Mouse (Mus musculus): Measurements from ENCODE around the gene Tlx2. TPM values are rescaled to one million over a fixed set of nuclear protein-coding genes. Genes with fewer than 3 reads are reported as not detected.
A peak's percentile ranks its signal among the peaks of the same experiment; 100 is the strongest.

The Tlx2 gene
- total and polyA plus RNA-seq, 3 experiments = not detected

- H3K4me3 ChIP-seq (ENCODE audit: low read depth, low read length) = no peak overlapping the region
- peaks cover 38% of the 10 kb centered on the region for H3K36me3 ChIP-seq (replicated peaks)
- ATAC-seq (ENCODE audit: extremely low read depth, insufficient number of reproducible peaks, low FRiP score, poor library complexity, severe bottlenecking) = no peak
- no peaks in the 10 kb centered on the region for H3K9me3 ChIP-seq (replicated peaks)
- DNase-seq (ENCODE audit: low spot score) = no peak
- H3K27me3 ChIP-seq (ENCODE audit: insufficient read depth, low read length) = peaks cover 43% of the 10 kb centered on the region
- peaks cover 14% of the 10 kb centered on the region for H3K4me1 ChIP-seq (ENCODE audit: insufficient read depth, low read depth, low read length)
- TF ChIP-seq GATA2 (IDR thresholded peaks at IDR 0.05; ENCODE audit: borderline replicate concordance, low read depth, low read length) (no peak), CTCF (IDR thresholded peaks at IDR 0.05; ENCODE audit: low read depth, low read length) (no peak), TAL1 (conservative IDR thresholded peaks at IDR 0.05; ENCODE audit: low read depth, low read length) (no peak), GATA1 (IDR thresholded peaks at IDR 0.05; ENCODE audit: borderline replicate concordance, low read length) (no peak), POLR2AphosphoS5 (IDR thresholded peaks at IDR 0.05; ENCODE audit: insufficient replicate concordance, low read depth, low read length) (no peak)
Observed at GRCm38 (mm10) chr6:83084477-83084876, 14.4 kb upstream of the Tlx2 start.

DNA sequence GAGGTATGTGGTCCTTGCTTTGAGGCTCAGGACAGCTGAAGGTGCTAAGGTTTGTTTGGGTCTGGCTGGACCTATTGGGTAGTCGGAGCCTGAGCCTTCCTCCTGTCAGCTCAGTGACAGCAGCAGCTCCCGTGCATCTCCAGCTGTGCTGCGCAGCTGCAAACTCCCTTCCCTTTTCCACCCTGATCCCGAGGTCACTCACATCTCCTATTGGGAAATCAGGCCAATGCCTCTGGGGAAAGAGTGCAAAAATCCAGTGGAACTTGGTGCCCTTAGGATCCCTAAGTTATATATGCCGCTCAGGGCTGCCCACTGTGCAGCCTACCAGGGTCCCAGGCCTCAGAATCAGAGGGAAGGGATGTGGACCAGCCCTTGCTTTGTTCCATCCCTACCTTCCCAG lies 13.4 kb upstream of the Tlx2 start:
- no peak for ATAC-seq (ENCODE audit: extremely low read depth, insufficient number of reproducible peaks, low FRiP score, poor library complexity, severe bottlenecking)

GRCm38 (mm10) chr6:83080210-83080609 lies 10.1 kb upstream of the Tlx2 start:
- DNase-seq (ENCODE audit: low spot score) (no peak), ATAC-seq (ENCODE audit: extremely low read depth, insufficient number of reproducible peaks, low FRiP score, poor library complexity, severe bottlenecking) (no peak)
- H3K36me3 ChIP-seq (replicated peaks) = peaks cover 44% of the 10 kb centered on the region
- H3K27me3 ChIP-seq (ENCODE audit: insufficient read depth, low read length) = peaks cover 8% of the 10 kb centered on the region
- H3K4me3 ChIP-seq (ENCODE audit: low read depth, low read length) = no peak overlapping the region
- no peaks in the 10 kb centered on the region for H3K9me3 ChIP-seq (replicated peaks)
- H3K4me1 ChIP-seq (ENCODE audit: insufficient read depth, low read depth, low read length) = peaks cover 29% of the 10 kb centered on the region
- no peak for TF ChIP-seq CTCF (IDR thresholded peaks at IDR 0.05; ENCODE audit: low read depth, low read length)

More for the DNA sequence above, 13.4 kb upstream of the Tlx2 start:
- Histone ChIP-seq H3K9me3 (replicated peaks) (no peaks in the 10 kb centered on the region), H3K4me3 (ENCODE audit: low read depth, low read length) (no peak overlapping the region), H3K4me1 (ENCODE audit: insufficient read depth, low read depth, low read length) (peaks cover 23% of the 10 kb centered on the region), H3K36me3 (replicated peaks) (peaks cover 44% of the 10 kb centered on the region), H3K27me3 (ENCODE audit: insufficient read depth, low read length) (peaks cover 36% of the 10 kb centered on the region)
- no peak for DNase-seq (ENCODE audit: low spot score)
- no peak for TF ChIP-seq GATA1 (IDR thresholded peaks at IDR 0.05; ENCODE audit: borderline replicate concordance, low read length)
- no peak for TF ChIP-seq CTCF (IDR thresholded peaks at IDR 0.05; ENCODE audit: low read depth, low read length)
- no peak for TF ChIP-seq TAL1 (conservative IDR thresholded peaks at IDR 0.05; ENCODE audit: low read depth, low read length)
- TF ChIP-seq POLR2AphosphoS5 (IDR thresholded peaks at IDR 0.05; ENCODE audit: insufficient replicate concordance, low read depth, low read length) = no peak

GRCm38 (mm10) chr6:83078324-83078858 lies 8.3 kb upstream of the Tlx2 start:
- TF ChIP-seq POLR2AphosphoS5 (IDR thresholded peaks at IDR 0.05; ENCODE audit: insufficient replicate concordance, low read depth, low read length) (no peak), GATA2 (IDR thresholded peaks at IDR 0.05; ENCODE audit: borderline replicate concordance, low read depth, low read length) (no peak), CTCF (IDR thresholded peaks at IDR 0.05; ENCODE audit: low read depth, low read length) (no peak), GATA1 (IDR thresholded peaks at IDR 0.05; ENCODE audit: borderline replicate concordance, low read length) (no peak), TAL1 (conservative IDR thresholded peaks at IDR 0.05; ENCODE audit: low read depth, low read length) (no peak)
- peaks cover 3% of the 10 kb centered on the region for H3K27me3 ChIP-seq (ENCODE audit: insufficient read depth, low read length)
- DNase-seq (ENCODE audit: low spot score) (peak; percentile 99), ATAC-seq (ENCODE audit: extremely low read depth, insufficient number of reproducible peaks, low FRiP score, poor library complexity, severe bottlenecking) (peak; percentile 50; the same call in 1 of the 2 replicates)
- peaks cover 26% of the 10 kb centered on the region for H3K4me1 ChIP-seq (ENCODE audit: insufficient read depth, low read depth, low read length)
- peaks cover 42% of the 10 kb centered on the region for H3K36me3 ChIP-seq (replicated peaks)
- H3K9me3 ChIP-seq (replicated peaks) = no peaks in the 10 kb centered on the region
- H3K4me3 ChIP-seq (ENCODE audit: low read depth, low read length) = peak overlapping the region; percentile 91

- Histone ChIP-seq H3K27me3 (ENCODE audit: insufficient read depth, low read length) (peaks cover 4% of the 10 kb centered on the region), H3K4me3 (ENCODE audit: low read depth, low read length) (peak within 1 kb of the TSS; percentile 91), H3K4me1 (ENCODE audit: insufficient read depth, low read depth, low read length) (peaks cover 26% of the 10 kb centered on the region), H3K36me3 (replicated peaks) (peaks cover 37% of the 10 kb centered on the region), H3K9me3 (replicated peaks) (no peaks in the 10 kb centered on the region)
- no peak for TF ChIP-seq GATA1 (IDR thresholded peaks at IDR 0.05; ENCODE audit: borderline replicate concordance, low read length)
- no peak for TF ChIP-seq POLR2AphosphoS5 (IDR thresholded peaks at IDR 0.05; ENCODE audit: insufficient replicate concordance, low read depth, low read length)
- no peak for TF ChIP-seq GATA2 (IDR thresholded peaks at IDR 0.05; ENCODE audit: borderline replicate concordance, low read depth, low read length)
- TF ChIP-seq CTCF (IDR thresholded peaks at IDR 0.05; ENCODE audit: low read depth, low read length) = no peak
- no peak for TF ChIP-seq TAL1 (conservative IDR thresholded peaks at IDR 0.05; ENCODE audit: low read depth, low read length)
- peak; percentile 89 for ATAC-seq (ENCODE audit: extremely low read depth, insufficient number of reproducible peaks, low FRiP score, poor library complexity, severe bottlenecking)
- DNase-seq (ENCODE audit: low spot score) = peak; percentile 58
Observed at GRCm38 (mm10) chr6:83077630-83078323, 7.7 kb upstream of the Tlx2 start, which contains the start of gene Pcgf1. Gene Pcgf1, plus strand, starts transcription at chr6:83077869.

DNA sequence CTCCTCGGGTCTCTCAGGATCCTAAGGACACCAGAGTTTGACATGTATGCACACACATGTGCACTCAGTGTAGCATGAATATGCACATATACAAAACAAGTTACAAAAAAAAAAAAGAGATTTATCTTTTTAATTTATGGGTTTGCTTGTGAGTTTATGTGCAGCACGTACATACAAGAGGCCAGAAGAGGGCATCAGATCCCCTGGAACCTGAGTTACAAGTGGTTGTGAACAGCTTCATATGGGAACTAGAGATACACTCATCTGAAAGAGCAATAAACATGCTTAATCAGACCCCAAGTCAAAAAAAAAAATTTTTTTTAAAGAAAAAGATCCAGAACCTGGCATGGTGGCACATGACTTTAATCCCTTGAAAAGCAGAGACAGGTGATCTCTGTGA lies 4.9 kb upstream of the Tlx2 start:
- Histone ChIP-seq H3K9me3 (replicated peaks) (peaks cover 15% of the 10 kb centered on the region), H3K4me3 (ENCODE audit: low read depth, low read length) (no peak overlapping the region), H3K36me3 (replicated peaks) (peaks cover 11% of the 10 kb centered on the region), H3K27me3 (ENCODE audit: insufficient read depth, low read length) (peaks cover 31% of the 10 kb centered on the region), H3K4me1 (ENCODE audit: insufficient read depth, low read depth, low read length) (peaks cover 23% of the 10 kb centered on the region)
- no peak for TF ChIP-seq TAL1 (conservative IDR thresholded peaks at IDR 0.05; ENCODE audit: low read depth, low read length)
- TF ChIP-seq GATA2 (IDR thresholded peaks at IDR 0.05; ENCODE audit: borderline replicate concordance, low read depth, low read length) = no peak
- TF ChIP-seq GATA1 (IDR thresholded peaks at IDR 0.05; ENCODE audit: borderline replicate concordance, low read length) = no peak
- TF ChIP-seq CTCF (IDR thresholded peaks at IDR 0.05; ENCODE audit: low read depth, low read length) = no peak
- no peak for TF ChIP-seq POLR2AphosphoS5 (IDR thresholded peaks at IDR 0.05; ENCODE audit: insufficient replicate concordance, low read depth, low read length)
- ATAC-seq (ENCODE audit: extremely low read depth, insufficient number of reproducible peaks, low FRiP score, poor library complexity, severe bottlenecking) (no peak), DNase-seq (ENCODE audit: low spot score) (no peak)
